Mouse (Mus musculus) erythroid progenitor cell, adult 5-6 weeks (primary cell): ENCODE results near the gene Ddx28. TPM values are rescaled to one million over a fixed set of nuclear protein-coding genes. Genes with fewer than 3 reads are reported as not detected.

Source experiments
- ATAC-seq: replicated peaks from 2 replicates; pipeline ENCODE4 v1.8.0; 2016; ENCODE audit warnings: moderate number of reproducible peaks, mild to moderate bottlenecking, moderate TSS enrichment, inconsistent platforms; ENCODE audit not compliant: poor library complexity, low FRiP score, severe bottlenecking
- total RNA-seq, 2 experiments: library from RNA; stranded (forward) in 1 of 2; stranded (reverse) in 1 of 2; fragments of 150-400 nt in 1 of 2; fragments of 186-747, 209-891 nt in 1 of 2; gene quantifications; 2 replicates each; pipeline versions ENCODE4 v1.2.3 to v1.2.4; 2015 to 2017; ENCODE audit warnings: low replicate concordance in 2 of 2

Ddx28 gene
- total RNA-seq, 2 experiments from 2014 or later = 3.2 to 4.6 TPM

GRCm38 (mm10) chr8:105971019-105971720, 40.5 kb downstream of the Ddx28 start:
- ATAC-seq = no peak

GRCm38 (mm10) chr8:105969367-105969766, 42.3 kb downstream of the Ddx28 start:
- no peak for ATAC-seq

GRCm38 (mm10) chr8:105966692-105967311, 44.9 kb downstream of the Ddx28 start:
- ATAC-seq = peak; percentile 62

GRCm38 (mm10) chr8:105965905-105966341, 45.8 kb downstream of the Ddx28 start, which contains the start of gene Slc12a4:
Slc12a4 (minus strand) TSS chr8:105966097.
- peak; percentile 48 for ATAC-seq

GRCm38 (mm10) chr8:105965266-105965904, 46.3 kb downstream of the Ddx28 start:
- peak; percentile 36; the same call in 1 of the 2 replicates for ATAC-seq

GRCm38 (mm10) chr8:105964506-105965265, 47.0 kb downstream of the Ddx28 start:
- ATAC-seq = no peak

- ATAC-seq = no peak
Measured at GRCm38 (mm10) chr8:105961536-105961935, 50.1 kb downstream of the Ddx28 start.

- peak; percentile 44 for ATAC-seq
Measured at GRCm38 (mm10) chr8:105961101-105961500, 50.6 kb downstream of the Ddx28 start.

Other genes starting within 250 kb of the Ddx28 start
- 306 and 341 TPM in 2 replicates for gene Ranbp10, start 184.5 kb downstream of the Ddx28 start, total RNA-seq (2015; ENCODE audit: low replicate concordance)
- gene Ranbp10, start 184.5 kb downstream of the Ddx28 start, total RNA-seq (2017; ENCODE audit: low replicate concordance) = 296 and 297 TPM in 2 replicates
- 2.9 TPM in 1 of 2 replicates, not detected in the other for gene Tsnaxip1, start 184.2 kb downstream of the Ddx28 start, total RNA-seq (2015; ENCODE audit: low replicate concordance)
- gene Tsnaxip1, start 184.2 kb downstream of the Ddx28 start, total RNA-seq (2017; ENCODE audit: low replicate concordance) = 1.4 TPM in 1 of 2 replicates, not detected in the other
- gene Cenpt, start 158.6 kb downstream of the Ddx28 start, total RNA-seq (2015; ENCODE audit: low replicate concordance) = 57.0 and 57.3 TPM in 2 replicates
- 55.2 and 94.3 TPM in 2 replicates for gene Cenpt, start 158.6 kb downstream of the Ddx28 start, total RNA-seq (2017; ENCODE audit: low replicate concordance)
- gene Thap11, start 156.8 kb downstream of the Ddx28 start, total RNA-seq (2015; ENCODE audit: low replicate concordance) = 9.6 and 22.0 TPM in 2 replicates
- 11.0 and 18.6 TPM in 2 replicates for gene Thap11, start 156.8 kb downstream of the Ddx28 start, total RNA-seq (2017; ENCODE audit: low replicate concordance)
- gene Nutf2, start 151.3 kb downstream of the Ddx28 start, total RNA-seq (2015; ENCODE audit: low replicate concordance) = 57.8 and 102 TPM in 2 replicates
- 15.3 and 42.5 TPM in 2 replicates for gene Nutf2, start 151.3 kb downstream of the Ddx28 start, total RNA-seq (2017; ENCODE audit: low replicate concordance)
- gene Edc4, start 131.0 kb downstream of the Ddx28 start, total RNA-seq (2015; ENCODE audit: low replicate concordance) = 12.2 and 15.9 TPM in 2 replicates
- 22.1 and 25.5 TPM in 2 replicates for gene Edc4, start 131.0 kb downstream of the Ddx28 start, total RNA-seq (2017; ENCODE audit: low replicate concordance)
- gene Nrn1l, start 118.3 kb downstream of the Ddx28 start, total RNA-seq (2015; ENCODE audit: low replicate concordance) = not detected in 2 replicates
- gene Nrn1l, start 118.3 kb downstream of the Ddx28 start, total RNA-seq (2017; ENCODE audit: low replicate concordance) = not detected in 2 replicates
- 5.4 and 8.6 TPM in 2 replicates for gene Pskh1, start 111.4 kb downstream of the Ddx28 start, total RNA-seq (2015; ENCODE audit: low replicate concordance)
- 7.1 and 11.7 TPM in 2 replicates for gene Pskh1, start 111.4 kb downstream of the Ddx28 start, total RNA-seq (2017; ENCODE audit: low replicate concordance)
- gene Ctrl, start 78.0 kb downstream of the Ddx28 start, total RNA-seq (2015; ENCODE audit: low replicate concordance) = not detected in 2 replicates
- not detected in 2 replicates for gene Ctrl, start 78.0 kb downstream of the Ddx28 start, total RNA-seq (2017; ENCODE audit: low replicate concordance)
- gene Psmb10, start 73.4 kb downstream of the Ddx28 start, total RNA-seq (2015; ENCODE audit: low replicate concordance) = 20.2 and 25.2 TPM in 2 replicates
- gene Psmb10, start 73.4 kb downstream of the Ddx28 start, total RNA-seq (2017; ENCODE audit: low replicate concordance) = 2.7 and 4.2 TPM in 2 replicates
- not detected in 2 replicates for gene Lcat, start 68.5 kb downstream of the Ddx28 start, total RNA-seq (2015; ENCODE audit: low replicate concordance)
- 2.4 TPM in 1 of 2 replicates, not detected in the other for gene Lcat, start 68.5 kb downstream of the Ddx28 start, total RNA-seq (2017; ENCODE audit: low replicate concordance)
- gene Slc12a4, start 45.8 kb downstream of the Ddx28 start, total RNA-seq (2015; ENCODE audit: low replicate concordance) = 2.5 and 3.4 TPM in 2 replicates
- 4.0 and 13.7 TPM in 2 replicates for gene Slc12a4, start 45.8 kb downstream of the Ddx28 start, total RNA-seq (2017; ENCODE audit: low replicate concordance)
- gene Dpep3, start 32.5 kb downstream of the Ddx28 start, total RNA-seq (2015; ENCODE audit: low replicate concordance) = not detected in 2 replicates
- gene Dpep3, start 32.5 kb downstream of the Ddx28 start, total RNA-seq (2017; ENCODE audit: low replicate concordance) = not detected in 2 replicates
- 0.72 and 6.7 TPM in 2 replicates for gene Dus2, start 20.5 kb downstream of the Ddx28 start, total RNA-seq (2015; ENCODE audit: low replicate concordance)
- 6.3 and 14.4 TPM in 2 replicates for gene Dus2, start 20.5 kb downstream of the Ddx28 start, total RNA-seq (2017; ENCODE audit: low replicate concordance)
- not detected in 2 replicates for gene Dpep2nb, start 5.9 kb downstream of the Ddx28 start, total RNA-seq (2015; ENCODE audit: low replicate concordance)
- gene Dpep2nb, start 5.9 kb downstream of the Ddx28 start, total RNA-seq (2017; ENCODE audit: low replicate concordance) = not detected in 2 replicates
- 71.3 and 80.4 TPM in 2 replicates for gene Nfatc3, start 47.0 kb upstream of the Ddx28 start, total RNA-seq (2015; ENCODE audit: low replicate concordance)
- 32.7 and 37.5 TPM in 2 replicates for gene Nfatc3, start 47.0 kb upstream of the Ddx28 start, total RNA-seq (2017; ENCODE audit: low replicate concordance)
- not detected in 2 replicates for gene Esrp2, start 125.1 kb upstream of the Ddx28 start, total RNA-seq (2015; ENCODE audit: low replicate concordance)
- gene Esrp2, start 125.1 kb upstream of the Ddx28 start, total RNA-seq (2017; ENCODE audit: low replicate concordance) = 0.08 TPM in 1 of 2 replicates, not detected in the other
- gene Pla2g15, start 138.5 kb upstream of the Ddx28 start, total RNA-seq (2015; ENCODE audit: low replicate concordance) = 1.7 and 9.4 TPM in 2 replicates
- 4.4 and 8.6 TPM in 2 replicates for gene Pla2g15, start 138.5 kb upstream of the Ddx28 start, total RNA-seq (2017; ENCODE audit: low replicate concordance)
- gene Slc7a6, start 157.0 kb upstream of the Ddx28 start, total RNA-seq (2015; ENCODE audit: low replicate concordance) = 1.4 and 3.4 TPM in 2 replicates
- 2.0 and 2.2 TPM in 2 replicates for gene Slc7a6, start 157.0 kb upstream of the Ddx28 start, total RNA-seq (2017; ENCODE audit: low replicate concordance)
- 32.7 and 42.5 TPM in 2 replicates for gene Slc7a6os, start 199.1 kb upstream of the Ddx28 start, total RNA-seq (2015; ENCODE audit: low replicate concordance)
- gene Slc7a6os, start 199.1 kb upstream of the Ddx28 start, total RNA-seq (2017; ENCODE audit: low replicate concordance) = 22.3 and 27.6 TPM in 2 replicates
- 0.84 and 1.8 TPM in 2 replicates for gene Prmt7, start 199.1 kb upstream of the Ddx28 start, total RNA-seq (2015; ENCODE audit: low replicate concordance)
- gene Prmt7, start 199.1 kb upstream of the Ddx28 start, total RNA-seq (2017; ENCODE audit: low replicate concordance) = 3.7 and 6.3 TPM in 2 replicates